Mouse (Mus musculus) spleen, adult 2 months (tissue): Measurements from ENCODE around the gene Gprin2.

Source experiments
- CTCF ChIP-seq: fragments of 200-500 bp; IDR thresholded peaks from 2 replicates; pipeline ENCODE4 v1.5.1; 2011; ENCODE audit warnings: mild to moderate bottlenecking, inconsistent platforms; ENCODE audit not compliant: insufficient read depth, insufficient read length, insufficient replicate concordance; ENCODE audit errors: extremely low read depth
- POLR2A ChIP-seq: fragments of 200-500 bp; IDR thresholded peaks from 2 replicates; pipeline ENCODE4 v1.6.1; 2011; ENCODE audit warnings: low read depth, low read length, inconsistent platforms

DNA sequence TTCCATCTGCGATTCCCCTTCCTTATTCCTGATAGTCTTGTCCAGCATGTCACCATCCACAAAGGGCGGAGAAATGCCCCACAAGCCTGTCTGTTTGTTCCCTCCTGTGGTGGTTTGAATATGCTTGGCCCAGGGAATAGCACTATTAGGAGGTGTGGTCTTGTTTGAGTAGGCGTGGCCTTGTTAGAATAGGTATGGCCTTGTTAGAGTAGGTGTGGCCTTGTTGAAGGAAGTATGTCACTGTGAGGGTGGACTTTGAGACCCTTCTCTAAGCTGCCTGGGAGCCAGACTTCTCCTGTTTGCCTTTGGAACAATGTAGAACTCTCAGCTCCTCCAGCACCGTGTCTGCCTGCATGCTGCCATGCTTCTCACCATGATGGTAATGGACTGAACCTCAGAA is 8.5 kb upstream of the Gprin2 start:
- no peak for TF ChIP-seq CTCF
- TF ChIP-seq POLR2A: no peak
